Mouse (Mus musculus) hindbrain, embryonic 10.5 days (tissue): ENCODE results near the gene Olfr1389. TPM values are rescaled to one million over a fixed set of nuclear protein-coding genes. Genes with fewer than 3 reads are reported as not detected.
"Not testable (repeated sequence)": the region's sequence is repeated elsewhere in the genome, so short reads cannot be mapped to it uniquely, and the experiment has no call there.

Experiments used
- DNase-seq: peaks from one replicate; pipeline ENCODE4 v3.0.0-alpha.2; 2017; ENCODE audit warnings: low spot score
- H3K27ac ChIP-seq: fragments of 300-500 bp; sonication (generic); 2 replicates; pipeline ENCODE4 v1.5.1; 2016; ENCODE audit warnings: mild to moderate bottlenecking, moderate library complexity
- H3K27me3 ChIP-seq: fragments of 300-500 bp; sonication (generic); 2 replicates; pipeline ENCODE4 v1.6.1; 2016; ENCODE audit warnings: mild to moderate bottlenecking; ENCODE audit not compliant: poor library complexity, insufficient read depth, severe bottlenecking
- H3K36me3 ChIP-seq: fragments of 300-500 bp; sonication (generic); 2 replicates; pipeline ENCODE4 v1.6.1; 2016; ENCODE audit warnings: mild to moderate bottlenecking, moderate library complexity
- H3K4me1 ChIP-seq: fragments of 300-500 bp; sonication (generic); replicated peaks from 2 replicates; pipeline ENCODE4 v1.6.1; 2016; ENCODE audit warnings: mild to moderate bottlenecking
- H3K4me3 ChIP-seq: fragments of 300-500 bp; sonication (generic); 2 replicates; pipeline ENCODE4 v1.5.1; 2016; ENCODE audit warnings: mild to moderate bottlenecking, moderate library complexity
- H3K9me3 ChIP-seq: fragments of 300-500 bp; sonication (generic); 2 replicates; pipeline ENCODE4 v1.6.1; 2016; ENCODE audit warnings: mild to moderate bottlenecking, moderate library complexity
- WGBS: fragments of 180-500 bp; shearing (Covaris S2); methylation state at CpG from one replicate; pipeline ENCODE4 v1.1.7; 2016; 5-methylcytosine and 5-hydroxymethylcytosine counted together
- polyA plus RNA-seq: library from polyadenylated mRNA; unstranded; fragments of >200 nt; fragmentation: Nextera tagmentation; extraction: Ambion mirVana; gene quantifications from 2 replicates; pipeline ENCODE4 v1.2.1, GENCODE M21; 2016

The Olfr1389 gene
- not detected in 2 replicates for polyA plus RNA-seq

DNA sequence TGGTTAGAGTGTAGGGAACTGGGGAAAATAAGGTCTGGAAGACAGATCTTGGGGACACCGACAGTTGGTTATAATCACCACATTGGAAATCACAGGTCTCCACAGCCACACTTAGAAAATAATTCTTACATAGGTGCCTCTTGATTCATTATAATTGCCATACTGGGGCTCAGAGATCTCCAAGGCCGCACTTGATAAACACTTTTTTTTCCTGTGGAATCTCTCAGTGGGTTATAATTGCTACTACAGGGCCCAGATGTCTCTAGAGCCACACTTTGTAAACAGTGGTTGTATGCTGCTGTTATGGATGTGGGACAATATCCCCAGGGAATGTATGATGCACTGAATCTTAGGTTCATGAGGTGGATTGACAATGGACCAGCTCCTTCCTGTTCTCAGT, at the start of gene Olfr1389:
Gene Olfr1389 (plus strand): TSS at position 301 of the 400 bp plus-strand sequence.
- Histone ChIP-seq H3K36me3 (no peaks in the 10 kb centered on the region), H3K4me1 (no peaks in the 10 kb centered on the region), H3K9me3 (no peaks in the 10 kb centered on the region), H3K27me3 (no peaks in the 10 kb centered on the region), H3K4me3 (no peak within 1 kb of the TSS), H3K27ac (no peak within 1 kb of the TSS)
- 92% methylated on average over 2 of the region's 2 CpGs for WGBS
- DNase-seq, result no peak

- Histone ChIP-seq H3K9me3 (no peaks in the 10 kb centered on the region), H3K27ac (no peak overlapping the region), H3K27me3 (no peaks in the 10 kb centered on the region), H3K36me3 (no peaks in the 10 kb centered on the region), H3K4me1 (no peaks in the 10 kb centered on the region), H3K4me3 (no peak overlapping the region)
- DNase-seq, result no peak
Measured at GRCm38 (mm10) chr11:49383133-49383532, 39.7 kb upstream of the Olfr1389 start.

GRCm38 (mm10) chr11:49386118-49386517, 36.7 kb upstream of the Olfr1389 start:
- not testable (repeated sequence) for H3K4me3 ChIP-seq, H3K27ac ChIP-seq, DNase-seq, H3K36me3 ChIP-seq, H3K9me3 ChIP-seq, H3K27me3 ChIP-seq, H3K4me1 ChIP-seq
- WGBS, result 91% methylated on average over 7 of the region's 7 CpGs

DNA sequence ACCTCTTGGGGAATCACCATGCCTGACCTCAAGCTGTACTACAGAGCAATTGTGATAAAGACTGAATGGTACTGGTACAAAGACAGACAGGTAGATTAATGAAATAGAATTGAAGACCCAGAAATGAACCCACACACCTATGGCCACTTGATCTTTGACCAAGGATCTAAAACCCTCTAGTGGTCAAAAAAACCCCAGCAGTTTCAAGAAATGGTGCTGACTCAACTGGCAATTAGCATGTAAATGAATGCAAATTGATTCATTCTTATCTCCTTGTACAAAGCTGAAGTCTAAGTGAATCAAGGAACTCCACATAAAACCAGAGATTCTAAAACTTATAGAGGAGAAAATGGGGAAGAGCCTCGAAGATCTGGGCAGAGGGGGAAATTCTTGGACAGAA, 30.2 kb upstream of the Olfr1389 start:
- not testable (repeated sequence) for H3K27me3 ChIP-seq, H3K27ac ChIP-seq, H3K36me3 ChIP-seq, H3K9me3 ChIP-seq, H3K4me3 ChIP-seq, DNase-seq, H3K4me1 ChIP-seq
- 88% methylated on average over 1 of the region's 1 CpGs for WGBS

GRCm38 (mm10) chr11:49406784-49407183, 16.1 kb upstream of the Olfr1389 start:
- H3K9me3 ChIP-seq, result no peaks in the 10 kb centered on the region
- no peaks in the 10 kb centered on the region for H3K27me3 ChIP-seq
- no peaks in the 10 kb centered on the region for H3K36me3 ChIP-seq
- H3K27ac ChIP-seq, result no peak overlapping the region
- H3K4me1 ChIP-seq, result no peaks in the 10 kb centered on the region
- H3K4me3 ChIP-seq, result no peak overlapping the region
- DNase-seq, result no peak
- 77% methylated on average over 3 of the region's 3 CpGs for WGBS

- Histone ChIP-seq H3K27ac (no peak overlapping the region), H3K4me3 (no peak overlapping the region), H3K4me1 (no peaks in the 10 kb centered on the region), H3K36me3 (no peaks in the 10 kb centered on the region), H3K27me3 (no peaks in the 10 kb centered on the region), H3K9me3 (0 out of 2 replicates have a peak, but pooled peaks cover 3% of the 10 kb centered on the region)
- DNase-seq, result no peak
- 36% methylated on average over 1 of the region's 1 CpGs for WGBS
Measured at GRCm38 (mm10) chr11:49410540-49410939, 12.3 kb upstream of the Olfr1389 start.

DNA sequence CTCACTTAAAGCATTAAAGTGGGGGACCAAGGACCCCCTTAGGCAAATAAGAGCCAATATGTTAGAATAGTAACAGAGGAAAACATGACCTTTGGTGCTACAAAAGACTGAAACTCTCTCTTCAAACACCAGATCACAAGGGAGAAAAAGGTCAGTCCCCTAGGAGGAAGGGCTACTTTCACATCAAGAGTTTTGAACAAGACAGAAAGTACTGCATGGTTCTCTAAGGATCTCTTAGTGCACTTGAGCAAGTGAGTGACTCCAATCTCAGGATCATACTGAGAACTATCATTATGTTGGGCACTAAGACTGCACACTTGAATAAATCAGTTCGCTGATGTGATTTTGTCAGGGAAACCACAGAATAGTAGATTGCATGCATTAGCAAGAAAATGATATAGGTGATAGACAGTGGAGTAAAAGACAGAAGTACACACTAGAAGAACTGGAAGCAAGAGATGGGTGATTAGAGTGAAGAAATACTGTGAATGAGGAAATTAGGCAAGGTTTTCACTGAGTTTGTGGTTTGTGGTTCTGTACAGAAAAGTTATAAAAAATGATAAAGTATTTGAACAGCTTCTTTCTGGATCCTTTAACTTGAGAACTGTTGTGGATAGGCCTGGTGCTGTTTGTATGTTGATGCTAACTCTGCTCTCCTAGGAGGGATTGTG, 2.5 kb downstream of the Olfr1389 start:
- Histone ChIP-seq H3K4me1 (no peaks in the 10 kb centered on the region), H3K36me3 (no peaks in the 10 kb centered on the region), H3K9me3 (no peaks in the 10 kb centered on the region), H3K27me3 (no peaks in the 10 kb centered on the region), H3K27ac (no peak overlapping the region), H3K4me3 (no peak overlapping the region)
- 84% methylated on average over 1 of the region's 1 CpGs for WGBS
- DNase-seq, result no peak

- H3K4me3 ChIP-seq, result no peak overlapping the region
- DNase-seq, result no peak
Measured at GRCm38 (mm10) chr11:49429641-49430040, 6.8 kb downstream of the Olfr1389 start.

DNA sequence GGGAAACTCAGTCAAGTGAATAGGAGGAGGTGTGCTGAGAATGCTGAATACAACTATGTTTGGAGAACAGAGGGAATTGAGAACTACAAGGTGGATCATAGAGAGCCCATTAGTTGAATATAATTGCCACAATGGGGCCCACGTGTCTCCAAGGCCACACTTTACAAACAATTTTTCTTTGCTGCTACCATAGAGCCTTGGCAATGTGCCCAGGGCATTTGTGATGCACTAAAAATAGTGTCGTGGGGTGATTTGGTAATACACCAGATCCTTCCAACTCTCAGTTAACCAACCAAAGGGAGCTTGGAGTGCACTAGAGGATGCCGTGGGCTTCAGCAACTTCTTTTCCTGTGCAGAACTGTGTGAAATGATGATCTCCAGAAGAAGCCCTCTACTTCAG, 13.5 kb downstream of the Olfr1389 start, which contains the start of gene Olfr1388:
Gene Olfr1388 (plus strand): TSS at position 214 of the 400 bp plus-strand sequence.
- no peak for DNase-seq
- Histone ChIP-seq H3K9me3 (0 out of 2 replicates have a peak, but pooled peaks cover 2% of the 10 kb centered on the region), H3K27me3 (no peaks in the 10 kb centered on the region), H3K36me3 (no peaks in the 10 kb centered on the region), H3K4me1 (no peaks in the 10 kb centered on the region), H3K27ac (no peak within 1 kb of the TSS), H3K4me3 (no peak within 1 kb of the TSS)
- WGBS, result 82% methylated on average over 3 of the region's 3 CpGs

More at GRCm38 (mm10) chr11:49429641-49430040, 6.8 kb downstream of the Olfr1389 start:
- Histone ChIP-seq H3K36me3 (no peaks in the 10 kb centered on the region), H3K27me3 (no peaks in the 10 kb centered on the region), H3K4me1 (no peaks in the 10 kb centered on the region), H3K27ac (no peak overlapping the region), H3K9me3 (0 out of 2 replicates have a peak, but pooled peaks cover 2% of the 10 kb centered on the region)
- WGBS, result 83% methylated on average over 2 of the region's 2 CpGs

DNA sequence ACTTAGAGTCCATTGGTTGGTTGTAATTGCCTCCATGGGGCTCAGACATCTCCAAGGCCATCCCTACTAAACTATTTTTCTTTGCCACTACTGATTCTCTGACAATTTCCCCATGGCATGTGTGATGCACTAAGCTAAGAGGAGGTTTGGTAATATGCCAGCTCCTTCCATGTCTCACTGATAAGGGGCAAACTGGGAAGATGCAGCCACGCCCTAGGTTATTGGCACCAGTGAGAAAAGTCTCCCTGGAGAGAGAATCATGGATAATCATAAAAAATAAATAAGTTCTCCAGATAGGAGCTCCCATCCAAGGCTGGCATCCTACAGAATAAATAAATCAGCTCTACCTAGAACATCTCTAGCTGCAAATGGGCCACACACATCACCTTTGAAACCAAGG, 32.2 kb downstream of the Olfr1389 start, which contains the start of gene Olfr1387:
Gene Olfr1387 (plus strand): TSS at position 301 of the 400 bp plus-strand sequence.
- WGBS, result 73% methylated on average over 1 of the region's 1 CpGs
- Histone ChIP-seq H3K36me3 (no peaks in the 10 kb centered on the region), H3K27me3 (no peaks in the 10 kb centered on the region), H3K4me3 (no peak within 1 kb of the TSS), H3K27ac (no peak within 1 kb of the TSS), H3K4me1 (no peaks in the 10 kb centered on the region), H3K9me3 (no peaks in the 10 kb centered on the region)
- DNase-seq, result no peak

GRCm38 (mm10) chr11:49464746-49465145, 41.9 kb downstream of the Olfr1389 start, which contains the start of gene Olfr1386:
Olfr1386 (plus strand) TSS chr11:49465046.
- H3K27me3 ChIP-seq, H3K27ac ChIP-seq, H3K36me3 ChIP-seq, DNase-seq, H3K4me3 ChIP-seq, H3K4me1 ChIP-seq, H3K9me3 ChIP-seq: not testable (repeated sequence)
- WGBS, result 83% methylated on average over 3 of the region's 3 CpGs
